Mouse (Mus musculus): Measurements from ENCODE around the gene Oas3.
A peak's percentile ranks its signal among the peaks of the same experiment; 100 is the strongest.

GRCm38 (mm10) chr5:120714314-120714713, 63.1 kb downstream of the Oas3 start:
- no peak for TF ChIP-seq POLR2A (IDR thresholded peaks at IDR 0.05; ENCODE audit: insufficient read depth, low read depth, low read length)
- peak; percentile 88 for TF ChIP-seq CTCF (IDR thresholded peaks at IDR 0.05)

All from heart, adult 2 months (tissue).